Mouse (Mus musculus): ENCODE data around the gene Rps6ka6. TPM values are rescaled to one million over a fixed set of nuclear protein-coding genes. Genes with fewer than 3 reads are reported as not detected.

The Rps6ka6 gene
- polyA plus RNA-seq, 1 experiment = 0.05 TPM

- Histone ChIP-seq H3K4me1 (ENCODE audit: control insufficient read depth, insufficient read depth, insufficient read length, low read length) (no peaks in the 10 kb centered on the region), H3K36me3 (ENCODE audit: control insufficient read depth, insufficient read depth, low read length) (no peaks in the 10 kb centered on the region), H3K27me3 (ENCODE audit: control insufficient read depth, insufficient read depth, low read length) (no peaks in the 10 kb centered on the region), H3K27ac (ENCODE audit: insufficient read depth, low read depth, low read length) (no peak overlapping the region), H3K4me3 (ENCODE audit: low read depth, low read length) (no peak overlapping the region)
- TF ChIP-seq POLR2A (IDR thresholded peaks at IDR 0.05; ENCODE audit: low read depth, low read length) = no peak
- no peak for TF ChIP-seq CTCF (IDR thresholded peaks at IDR 0.05; ENCODE audit: extremely low read depth, insufficient read length, insufficient replicate concordance, low read depth, low read length)
Measured at GRCm38 (mm10) chrX:111460166-111460565, 77.6 kb downstream of the Rps6ka6 start.

GRCm38 (mm10) chrX:111436571-111436970, 101.2 kb downstream of the Rps6ka6 start:
- Histone ChIP-seq H3K27ac (ENCODE audit: insufficient read depth, low read depth, low read length) (no peak overlapping the region), H3K27me3 (ENCODE audit: control insufficient read depth, insufficient read depth, low read length) (no peaks in the 10 kb centered on the region), H3K4me3 (ENCODE audit: low read depth, low read length) (no peak overlapping the region), H3K4me1 (ENCODE audit: control insufficient read depth, insufficient read depth, insufficient read length, low read length) (no peaks in the 10 kb centered on the region), H3K36me3 (ENCODE audit: control insufficient read depth, insufficient read depth, low read length) (no peaks in the 10 kb centered on the region)
- no peak for TF ChIP-seq CTCF (IDR thresholded peaks at IDR 0.05; ENCODE audit: extremely low read depth, insufficient read length, insufficient replicate concordance, low read depth, low read length)
- no peak for TF ChIP-seq POLR2A (IDR thresholded peaks at IDR 0.05; ENCODE audit: low read depth, low read length)

GRCm38 (mm10) chrX:111414775-111415174, 123.0 kb downstream of the Rps6ka6 start:
- no peaks in the 10 kb centered on the region for H3K27me3 ChIP-seq (ENCODE audit: control insufficient read depth, insufficient read depth, low read length)
- no peaks in the 10 kb centered on the region for H3K4me1 ChIP-seq (ENCODE audit: control insufficient read depth, insufficient read depth, insufficient read length, low read length)
- no peaks in the 10 kb centered on the region for H3K36me3 ChIP-seq (ENCODE audit: control insufficient read depth, insufficient read depth, low read length)
- H3K4me3 ChIP-seq (ENCODE audit: low read depth, low read length) = no peak overlapping the region
- WGBS = 81% methylated on average over 4 of the region's 4 CpGs
- no peak overlapping the region for H3K27ac ChIP-seq (ENCODE audit: insufficient read depth, low read depth, low read length)
- TF ChIP-seq CTCF (IDR thresholded peaks at IDR 0.05; ENCODE audit: extremely low read depth, insufficient read length, insufficient replicate concordance, low read depth, low read length) = no peak
- no peak for TF ChIP-seq POLR2A (IDR thresholded peaks at IDR 0.05; ENCODE audit: low read depth, low read length)

- 81% methylated on average over 2 of the region's 2 CpGs for WGBS
- Histone ChIP-seq H3K36me3 (ENCODE audit: control insufficient read depth, insufficient read depth, low read length) (no peaks in the 10 kb centered on the region), H3K4me1 (ENCODE audit: control insufficient read depth, insufficient read depth, insufficient read length, low read length) (no peaks in the 10 kb centered on the region), H3K27me3 (ENCODE audit: control insufficient read depth, insufficient read depth, low read length) (no peaks in the 10 kb centered on the region), H3K27ac (ENCODE audit: insufficient read depth, low read depth, low read length) (no peak overlapping the region), H3K4me3 (ENCODE audit: low read depth, low read length) (no peak overlapping the region)
- TF ChIP-seq CTCF (IDR thresholded peaks at IDR 0.05; ENCODE audit: extremely low read depth, insufficient read length, insufficient replicate concordance, low read depth, low read length) (no peak), POLR2A (IDR thresholded peaks at IDR 0.05; ENCODE audit: low read depth, low read length) (no peak)
Measured at GRCm38 (mm10) chrX:111404816-111405215, 132.9 kb downstream of the Rps6ka6 start.

- WGBS = 77% methylated on average over 5 of the region's 5 CpGs
- H3K27me3 ChIP-seq (ENCODE audit: control insufficient read depth, insufficient read depth, low read length) = no peaks in the 10 kb centered on the region
- H3K27ac ChIP-seq (ENCODE audit: insufficient read depth, low read depth, low read length) = no peak overlapping the region
- no peaks in the 10 kb centered on the region for H3K36me3 ChIP-seq (ENCODE audit: control insufficient read depth, insufficient read depth, low read length)
- H3K4me3 ChIP-seq (ENCODE audit: low read depth, low read length) = no peak overlapping the region
- no peaks in the 10 kb centered on the region for H3K4me1 ChIP-seq (ENCODE audit: control insufficient read depth, insufficient read depth, insufficient read length, low read length)
- TF ChIP-seq POLR2A (IDR thresholded peaks at IDR 0.05; ENCODE audit: low read depth, low read length) (no peak), CTCF (IDR thresholded peaks at IDR 0.05; ENCODE audit: extremely low read depth, insufficient read length, insufficient replicate concordance, low read depth, low read length) (no peak)
Measured at GRCm38 (mm10) chrX:111377020-111377419, 160.7 kb downstream of the Rps6ka6 start.

- TF ChIP-seq POLR2A (IDR thresholded peaks at IDR 0.05; ENCODE audit: low read depth, low read length) (no peak), CTCF (IDR thresholded peaks at IDR 0.05; ENCODE audit: extremely low read depth, insufficient read length, insufficient replicate concordance, low read depth, low read length) (no peak)
- H3K27ac ChIP-seq (ENCODE audit: insufficient read depth, low read depth, low read length) = no peak overlapping the region
- 41% methylated on average over 1 of the region's 1 CpGs for WGBS
- no peaks in the 10 kb centered on the region for H3K4me1 ChIP-seq (ENCODE audit: control insufficient read depth, insufficient read depth, insufficient read length, low read length)
- H3K36me3 ChIP-seq (ENCODE audit: control insufficient read depth, insufficient read depth, low read length) = no peaks in the 10 kb centered on the region
- no peaks in the 10 kb centered on the region for H3K27me3 ChIP-seq (ENCODE audit: control insufficient read depth, insufficient read depth, low read length)
- no peak overlapping the region for H3K4me3 ChIP-seq (ENCODE audit: low read depth, low read length)
Measured at GRCm38 (mm10) chrX:111374177-111374576, 163.6 kb downstream of the Rps6ka6 start.

Other genes starting within 250 kb of the Rps6ka6 start
- 0.03 and 0.04 TPM in 2 replicates for gene Hdx, start 159.1 kb upstream of the Rps6ka6 start, polyA plus RNA-seq (2012; rRNA removed)